Mouse (Mus musculus) layer of hippocampus, adult 18-20 months (tissue): Measurements from ENCODE around the gene Resf1. TPM values are rescaled to one million over a fixed set of nuclear protein-coding genes. Genes with fewer than 3 reads are reported as not detected.
"Not testable (repeated sequence)": the region's sequence is repeated elsewhere in the genome, so short reads cannot be mapped to it uniquely, and the experiment has no call there.

ENCODE experiments used
- DNase-seq, 2 experiments: peaks; one replicate each; pipeline ENCODE4 v3.0.0; 2022; ENCODE audit warnings: low spot score in 2 of 2
- total RNA-seq, 2 experiments: library from RNA; stranded (reverse); gene quantifications; 2 replicates each; pipeline ENCODE4 v1.2.3; 2021

The Resf1 gene
- total RNA-seq, 2 experiments from 2014 or later: 15.3 to 16.8 TPM

GRCm38 (mm10) chr6:149343802-149344201 is 34.6 kb downstream of the Resf1 start:
- DNase-seq: no peak

GRCm38 (mm10) chr6:149344372-149344771 is 35.2 kb downstream of the Resf1 start:
- DNase-seq: no peak

DNA sequence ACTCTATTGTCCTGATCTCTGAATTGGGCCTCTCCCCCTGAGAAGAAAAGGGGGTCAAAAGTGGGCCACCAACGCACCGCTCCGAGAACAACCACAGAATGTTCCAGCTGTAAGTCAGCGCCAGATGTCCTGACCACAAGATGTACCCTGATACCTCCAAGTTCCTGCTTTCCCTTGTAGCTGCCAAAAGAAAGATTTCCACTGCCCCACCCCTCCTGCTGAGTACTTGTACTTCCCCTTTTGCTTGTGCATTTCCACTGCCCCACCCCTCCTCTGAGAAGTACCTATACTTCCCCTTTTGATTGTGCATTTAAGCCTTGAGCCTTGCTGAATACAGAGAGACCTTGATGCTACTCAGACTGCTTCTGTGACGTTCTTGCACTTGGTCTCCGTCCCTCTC is 39.0 kb downstream of the Resf1 start:
- DNase-seq: not testable (repeated sequence)

GRCm38 (mm10) chr6:149354826-149355495 is 45.7 kb downstream of the Resf1 start:
- no peak for DNase-seq

DNA sequence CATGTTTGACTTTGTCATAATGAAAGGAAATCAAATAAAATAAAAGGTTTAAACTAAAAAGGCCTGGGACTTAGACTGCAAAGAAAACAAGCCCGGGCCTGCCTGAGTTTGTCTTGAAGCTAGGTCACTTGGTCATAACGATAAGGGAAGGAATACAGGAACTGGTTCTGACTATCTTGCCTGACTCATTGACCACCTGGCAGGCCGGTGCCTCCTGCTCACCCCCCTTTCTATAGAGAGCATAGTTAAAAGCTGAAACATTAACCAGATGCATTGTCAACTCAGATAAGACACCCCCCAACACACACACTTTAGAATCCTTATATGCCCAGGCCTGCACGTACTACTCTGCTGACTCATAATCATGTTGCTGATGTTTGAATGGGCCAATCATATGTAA is 46.6 kb downstream of the Resf1 start:
- not testable (repeated sequence) for DNase-seq

DNA sequence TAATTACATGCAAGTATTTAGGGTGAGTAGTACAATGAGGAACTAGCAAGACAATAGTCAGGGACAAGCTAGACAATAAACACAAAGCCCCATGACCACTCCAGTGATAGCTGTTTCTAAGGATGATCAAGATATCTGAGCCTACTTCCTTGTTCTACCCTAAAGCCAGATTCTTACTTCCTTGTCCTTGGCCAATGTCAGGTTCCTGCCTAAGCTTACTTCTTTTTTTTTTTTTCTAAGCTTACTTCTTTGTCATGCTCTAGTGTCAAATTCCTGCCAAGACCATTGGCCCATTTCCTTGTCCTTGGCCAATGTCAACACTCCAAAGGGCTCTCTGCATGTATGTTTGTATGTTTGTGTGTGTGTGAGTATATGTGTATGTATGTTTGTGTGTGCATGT is 47.9 kb downstream of the Resf1 start:
- DNase-seq: no peak

GRCm38 (mm10) chr6:149362533-149362932 is 53.3 kb downstream of the Resf1 start:
- not testable (repeated sequence) for DNase-seq

GRCm38 (mm10) chr6:149365975-149366374 is 56.8 kb downstream of the Resf1 start:
- DNase-seq: not testable (repeated sequence)

GRCm38 (mm10) chr6:149366403-149366802 is 57.2 kb downstream of the Resf1 start:
- DNase-seq: no peak

GRCm38 (mm10) chr6:149374986-149375457 is 65.8 kb downstream of the Resf1 start:
- DNase-seq: peak; percentile 8 to 52

DNA sequence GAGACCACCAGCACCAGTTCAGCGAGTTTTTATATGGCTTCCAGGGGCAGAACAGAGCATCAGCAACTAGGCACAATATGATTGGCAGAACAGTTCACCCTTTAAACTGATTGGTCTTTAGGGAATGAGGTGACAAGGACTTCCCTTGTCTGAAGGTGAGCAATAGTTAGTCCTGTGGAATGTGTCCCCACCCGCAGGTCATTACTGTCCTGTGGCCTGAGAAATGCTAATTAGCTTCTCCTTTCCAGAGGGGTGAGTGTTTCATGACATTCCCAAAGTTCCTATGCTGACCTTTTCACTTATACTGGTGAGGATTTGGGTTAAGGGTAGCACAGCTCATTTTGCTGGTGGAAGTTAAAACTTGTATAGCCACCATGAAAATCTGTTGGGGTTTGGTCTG is 74.3 kb downstream of the Resf1 start:
- no peak for DNase-seq

Other genes starting within 250 kb of the Resf1 start
- 10 to 100 TPM; 46.7 to 49.3 TPM for gene Dennd5b, start 207.7 kb upstream of the Resf1 start, total RNA-seq
- not detected for gene Gm10203, start 179.2 kb upstream of the Resf1 start, total RNA-seq
- gene Etfbkmt, start 169.6 kb upstream of the Resf1 start, total RNA-seq: 1 to 10 TPM; 2.9 to 3.6 TPM
- gene Amn1, start 120.7 kb upstream of the Resf1 start, total RNA-seq: 10 to 100 TPM; 24.7 to 26.6 TPM
- gene Bicd1, start 99.5 kb downstream of the Resf1 start, total RNA-seq: 10 to 100 TPM; 42.2 to 45.4 TPM